Comparison of ENCODE assay signal across 8 mouse cellular contexts in the genomic region with DNA sequence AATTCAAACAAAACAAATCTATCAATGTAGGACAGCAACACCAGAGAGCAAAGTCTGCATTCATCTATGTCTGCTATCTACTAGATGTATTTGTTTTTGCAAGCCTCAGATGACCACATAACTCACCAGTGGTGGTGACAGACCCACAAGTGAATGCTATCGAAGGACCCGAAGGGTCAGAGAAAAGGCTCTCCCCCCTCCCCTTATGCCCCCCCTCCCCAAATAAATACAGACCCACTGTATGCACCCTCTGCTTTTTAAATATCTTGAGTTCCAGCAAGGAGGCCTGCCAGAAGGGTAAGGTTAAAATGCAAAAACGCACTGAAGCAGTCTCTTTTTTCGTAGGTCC. TPM values are rescaled to one million over a fixed set of nuclear protein-coding genes. Genes with fewer than 3 reads are reported as not detected.
DNase-seq lines count a peak whose midpoint lies in the region; ATAC-seq and TF ChIP-seq lines count a peak whose summit lies in the region.

No protein-coding gene starts in this region.

- H3K4me1 ChIP-seq in heart, postnatal 0 days (ENCODE audit: control insufficient read depth, insufficient read depth), result peaks cover 11% of the 10 kb centered on the region; the same call in 1 of the 2 replicates
- H3K4me1 ChIP-seq in embryonic facial prominence, embryonic 14.5 days (ENCODE audit: control insufficient read depth, insufficient read depth, low read length), result peaks cover 32% of the 10 kb centered on the region
- peaks cover 17% of the 10 kb centered on the region for H3K4me1 ChIP-seq in intestine, embryonic 14.5 days (replicated peaks; ENCODE audit: control insufficient read depth, insufficient read depth, low read length)
- H3K4me1 ChIP-seq in midbrain, postnatal 0 days (ENCODE audit: insufficient read depth, low read length), result peaks cover 6% of the 10 kb centered on the region; the same call in 1 of the 2 replicates

- no peak for DNase-seq in heart, postnatal 0 days (ENCODE audit: low spot score)
- DNase-seq in heart, postnatal 10 days, result no peak
- no peak for DNase-seq in embryonic facial prominence, embryonic 14.5 days (ENCODE audit: low spot score)
- no peak for DNase-seq in intestine, embryonic 14.5 days (ENCODE audit: low spot score)
- no peak for DNase-seq in midbrain, postnatal 0 days (ENCODE audit: low spot score)
- no peak for DNase-seq in cerebellum, postnatal 4 days (ENCODE audit: low spot score in 2 of 2)
- DNase-seq in testis, postnatal 10 days (ENCODE audit: low spot score), result no peak
- DNase-seq in cerebellum, postnatal 14 days, result no peak

- ATAC-seq in heart, postnatal 0 days (ENCODE audit: insufficient read depth, low read depth), result no peak
- no peak for ATAC-seq in embryonic facial prominence, embryonic 14.5 days (ENCODE audit: low read depth)
- no peak for ATAC-seq in intestine, embryonic 14.5 days (replicated peaks; ENCODE audit: low FRiP score, low TSS enrichment, low read depth)
- no peak for ATAC-seq in midbrain, postnatal 0 days (ENCODE audit: low FRiP score)

- no peak overlapping the region for H3K9ac ChIP-seq in heart, postnatal 0 days (replicated peaks; ENCODE audit: low read depth, low read length)
- H3K9ac ChIP-seq in embryonic facial prominence, embryonic 14.5 days (ENCODE audit: low read depth, low read length), result peak overlapping the region; percentile 81
- H3K9ac ChIP-seq in intestine, embryonic 14.5 days (ENCODE audit: low read length), result no peak overlapping the region; the same call in 1 of the 2 replicates
- peak overlapping the region; percentile 73; the same call in 1 of the 2 replicates for H3K9ac ChIP-seq in midbrain, postnatal 0 days (replicated peaks; ENCODE audit: low read length, poor library complexity, severe bottlenecking)

- 0 out of 2 replicates have a peak, but pooled peaks cover under 1% of the 10 kb centered on the region for H3K36me3 ChIP-seq in heart, postnatal 0 days (replicated peaks; ENCODE audit: control insufficient read depth, insufficient read depth, low read length)
- H3K36me3 ChIP-seq in embryonic facial prominence, embryonic 14.5 days (ENCODE audit: control insufficient read depth, insufficient read depth, low read length), result peaks cover 17% of the 10 kb centered on the region; the same call in 1 of the 2 replicates
- no peaks in the 10 kb centered on the region; the same call in 1 of the 2 replicates for H3K36me3 ChIP-seq in intestine, embryonic 14.5 days (ENCODE audit: control insufficient read depth, insufficient read depth, low read length)
- H3K36me3 ChIP-seq in midbrain, postnatal 0 days (ENCODE audit: insufficient read depth, low read length), result no peaks in the 10 kb centered on the region

- intact Hi-C loops in heart, postnatal 10 days (cut with DNase I), result loop anchor here (5.0 to 10.0 kb wide), 3 partner anchors 125 to 427 kb away; no protein-coding TSS in a partner anchor

- H3K27ac ChIP-seq in heart, postnatal 0 days (ENCODE audit: low read depth), result no peak overlapping the region
- peak overlapping the region; percentile 89 for H3K27ac ChIP-seq in embryonic facial prominence, embryonic 14.5 days (replicated peaks; ENCODE audit: low read depth, low read length)
- no peak overlapping the region for H3K27ac ChIP-seq in intestine, embryonic 14.5 days (ENCODE audit: low read depth)
- H3K27ac ChIP-seq in midbrain, postnatal 0 days (ENCODE audit: low read depth, low read length), result peak overlapping the region; percentile 84

- no peak for TF ChIP-seq CTCF in heart, postnatal 0 days (IDR thresholded peaks at IDR 0.05; ENCODE audit: low read depth)
- TF ChIP-seq CTCF in midbrain, postnatal 0 days (IDR thresholded peaks at IDR 0.05), result no peak

- 0 out of 2 replicates have a peak, but pooled peaks cover 8% of the 10 kb centered on the region for H3K27me3 ChIP-seq in heart, postnatal 0 days (ENCODE audit: control insufficient read depth, insufficient read depth, low read length)
- H3K27me3 ChIP-seq in embryonic facial prominence, embryonic 14.5 days (replicated peaks; ENCODE audit: control insufficient read depth, insufficient read depth, low read length), result no peaks in the 10 kb centered on the region
- no peaks in the 10 kb centered on the region for H3K27me3 ChIP-seq in intestine, embryonic 14.5 days (replicated peaks; ENCODE audit: control insufficient read depth, insufficient read depth, low read length)
- no peaks in the 10 kb centered on the region for H3K27me3 ChIP-seq in midbrain, postnatal 0 days (ENCODE audit: insufficient read depth, low read length)

- H3K4me3 ChIP-seq in heart, postnatal 0 days (ENCODE audit: low read depth, low read length), result peak overlapping the region; percentile 78
- peak overlapping the region; percentile 69 for H3K4me3 ChIP-seq in embryonic facial prominence, embryonic 14.5 days (ENCODE audit: low read depth, low read length)
- H3K4me3 ChIP-seq in intestine, embryonic 14.5 days (ENCODE audit: low read depth, low read length), result peak overlapping the region; percentile 69
- peak overlapping the region; percentile 61 for H3K4me3 ChIP-seq in midbrain, postnatal 0 days (ENCODE audit: low read depth, low read length)

- no peak for TF ChIP-seq EP300 in heart, postnatal 0 days (IDR thresholded peaks at IDR 0.05; ENCODE audit: low read depth)

- H3K4me2 ChIP-seq in heart, postnatal 0 days (ENCODE audit: low read depth, low read length), result peak overlapping the region; percentile 86
- peak overlapping the region; percentile 91 for H3K4me2 ChIP-seq in embryonic facial prominence, embryonic 14.5 days (ENCODE audit: low read depth, low read length)
- H3K4me2 ChIP-seq in intestine, embryonic 14.5 days (ENCODE audit: low read length), result peak overlapping the region; percentile 97
- H3K4me2 ChIP-seq in midbrain, postnatal 0 days (ENCODE audit: low read depth, low read length, poor library complexity, severe bottlenecking), result peak overlapping the region; percentile 79

- H3K9me3 ChIP-seq in heart, postnatal 0 days (replicated peaks; ENCODE audit: control insufficient read depth, low read length), result no peaks in the 10 kb centered on the region
- no peaks in the 10 kb centered on the region for H3K9me3 ChIP-seq in embryonic facial prominence, embryonic 14.5 days (ENCODE audit: control insufficient read depth, low read length)
- H3K9me3 ChIP-seq in intestine, embryonic 14.5 days (ENCODE audit: control insufficient read depth, low read length), result no peaks in the 10 kb centered on the region
- no peaks in the 10 kb centered on the region for H3K9me3 ChIP-seq in midbrain, postnatal 0 days (ENCODE audit: low read length)

- 74% methylated on average over 4 of the region's 4 CpGs for WGBS in heart, postnatal 0 days
- 13% methylated on average over 4 of the region's 4 CpGs for WGBS in embryonic facial prominence, embryonic 14.5 days
- 23% methylated on average over 4 of the region's 4 CpGs for WGBS in intestine, embryonic 14.5 days
- 7% methylated on average over 4 of the region's 4 CpGs for WGBS in midbrain, postnatal 0 days

RNA-seq across cellular contexts. Expression of a gene that starts 2.9 kb away (rescaled TPM):
- 20.3 and 27.3 TPM in 2 replicates for total RNA-seq in heart, postnatal 0 days (2014; rRNA removed; ENCODE audit: low replicate concordance)
- 8.5 TPM in 2 replicates for polyA plus RNA-seq in heart, postnatal 0 days (2015; fragmentation: Nextera tagmentation; extraction: Ambion mirVana)
- 10 to 100 TPM; 19.3 to 24.0 TPM for total RNA-seq in heart, postnatal 10 days (2021)
- 23.2 and 36.2 TPM in 2 replicates for polyA plus RNA-seq in embryonic facial prominence, embryonic 14.5 days (2014; fragmentation: Nextera tagmentation; extraction: Ambion mirVana)
- polyA plus RNA-seq in intestine, embryonic 14.5 days (2014; fragmentation: Nextera tagmentation; extraction: Ambion mirVana), result 15.4 TPM in 2 replicates
- total RNA-seq in midbrain, postnatal 0 days (2014; rRNA removed), result 66.6 and 68.8 TPM in 2 replicates
- polyA plus RNA-seq in midbrain, postnatal 0 days (2015; fragmentation: Nextera tagmentation; extraction: Ambion mirVana), result 23.3 and 26.6 TPM in 2 replicates

Comparison
In these comparisons a context has a peak if more than half of its experiments do, and no peak if none do; other contexts are left out.
1. H3K27ac ChIP-seq: peak in embryonic facial prominence, embryonic 14.5 days (single experiment) and midbrain, postnatal 0 days (single experiment); none in heart, postnatal 0 days (single experiment) and intestine, embryonic 14.5 days (single experiment).
2. H3K9ac ChIP-seq: peak in embryonic facial prominence, embryonic 14.5 days (single experiment) and midbrain, postnatal 0 days (single experiment); none in heart, postnatal 0 days (single experiment) and intestine, embryonic 14.5 days (single experiment).
3. Peak in every context shown above with its lines, with median percentiles within 50 percentile points of each other: H3K4me2 ChIP-seq and H3K4me3 ChIP-seq.